Mouse (Mus musculus): ENCODE data around the gene Gpr146. TPM values are rescaled to one million over a fixed set of nuclear protein-coding genes. Genes with fewer than 3 reads are reported as not detected.

Gene Gpr146
- total RNA-seq, 2 experiments from 2014 or later: 12.7 to 13.1 TPM

GRCm38 (mm10) chr5:139397359-139397916 lies 19.9 kb downstream of the Gpr146 start:
- DNase-seq (ENCODE audit: extremely low spot score in 1 of 2, low spot score in 1 of 2): no peak

GRCm38 (mm10) chr5:139397959-139398753 lies 20.7 kb downstream of the Gpr146 start:
- DNase-seq (ENCODE audit: extremely low spot score in 1 of 2, low spot score in 1 of 2): peak; percentile 86 to 96

GRCm38 (mm10) chr5:139398786-139399185 lies 21.3 kb downstream of the Gpr146 start:
- DNase-seq (ENCODE audit: extremely low spot score in 1 of 2, low spot score in 1 of 2): no peak

- no peak for DNase-seq (ENCODE audit: extremely low spot score in 1 of 2, low spot score in 1 of 2)
Observed at GRCm38 (mm10) chr5:139399991-139400390, 22.5 kb downstream of the Gpr146 start.

- DNase-seq (ENCODE audit: extremely low spot score in 1 of 2, low spot score in 1 of 2): no peak
Observed at GRCm38 (mm10) chr5:139402106-139402505, 24.6 kb downstream of the Gpr146 start.

GRCm38 (mm10) chr5:139403692-139404260 lies 26.3 kb downstream of the Gpr146 start:
- no peak for DNase-seq (ENCODE audit: extremely low spot score in 1 of 2, low spot score in 1 of 2)

GRCm38 (mm10) chr5:139404801-139405401 lies 27.4 kb downstream of the Gpr146 start, which contains the start of gene C130050O18Rik:
Gene C130050O18Rik, plus strand, starts transcription at chr5:139405280.
- no peak for DNase-seq (ENCODE audit: extremely low spot score in 1 of 2, low spot score in 1 of 2)

GRCm38 (mm10) chr5:139405478-139405877 lies 28.0 kb downstream of the Gpr146 start:
- no peak for DNase-seq (ENCODE audit: extremely low spot score in 1 of 2, low spot score in 1 of 2)

- no peak for DNase-seq (ENCODE audit: extremely low spot score in 1 of 2, low spot score in 1 of 2)
Observed at GRCm38 (mm10) chr5:139405953-139406352, 28.5 kb downstream of the Gpr146 start.

GRCm38 (mm10) chr5:139407121-139407885 lies 29.8 kb downstream of the Gpr146 start:
- DNase-seq (ENCODE audit: extremely low spot score in 1 of 2, low spot score in 1 of 2): no peak

GRCm38 (mm10) chr5:139408511-139408910 lies 31.0 kb downstream of the Gpr146 start:
- DNase-seq (ENCODE audit: extremely low spot score in 1 of 2, low spot score in 1 of 2): no peak

- DNase-seq (ENCODE audit: extremely low spot score in 1 of 2, low spot score in 1 of 2): no peak
Observed at GRCm38 (mm10) chr5:139409412-139409811, 31.9 kb downstream of the Gpr146 start.

- no peak for DNase-seq (ENCODE audit: extremely low spot score in 1 of 2, low spot score in 1 of 2)
Observed at GRCm38 (mm10) chr5:139410056-139410455, 32.6 kb downstream of the Gpr146 start.

GRCm38 (mm10) chr5:139411117-139411516 lies 33.6 kb downstream of the Gpr146 start:
- no peak for DNase-seq (ENCODE audit: extremely low spot score in 1 of 2, low spot score in 1 of 2)

- no peak for DNase-seq (ENCODE audit: extremely low spot score in 1 of 2, low spot score in 1 of 2)
Observed at GRCm38 (mm10) chr5:139411665-139412314, 34.3 kb downstream of the Gpr146 start.

- no peak for DNase-seq (ENCODE audit: extremely low spot score in 1 of 2, low spot score in 1 of 2)
Observed at GRCm38 (mm10) chr5:139413545-139413944, 36.0 kb downstream of the Gpr146 start.

- no peak for DNase-seq (ENCODE audit: extremely low spot score in 1 of 2, low spot score in 1 of 2)
Observed at GRCm38 (mm10) chr5:139415001-139415400, 37.5 kb downstream of the Gpr146 start.

GRCm38 (mm10) chr5:139416942-139417341 lies 39.4 kb downstream of the Gpr146 start:
- no peak for DNase-seq (ENCODE audit: extremely low spot score in 1 of 2, low spot score in 1 of 2)

- no peak for DNase-seq (ENCODE audit: extremely low spot score in 1 of 2, low spot score in 1 of 2)
Observed at GRCm38 (mm10) chr5:139417480-139417879, 40.0 kb downstream of the Gpr146 start.

GRCm38 (mm10) chr5:139418110-139418509 lies 40.6 kb downstream of the Gpr146 start:
- DNase-seq (ENCODE audit: extremely low spot score in 1 of 2, low spot score in 1 of 2): no peak

All from layer of hippocampus, postnatal 25 days (tissue).